Mouse (Mus musculus): ENCODE results near the gene Rab4b.

The Rab4b gene

GRCm38 (mm10) chr7:27184964-27185363, 6.3 kb upstream of the Rab4b start:
- DNase-seq (ENCODE audit: low read depth, low spot score) = peak; percentile 56

- DNase-seq (ENCODE audit: low read depth, low spot score) = no peak
Measured at GRCm38 (mm10) chr7:27182498-27182897, 3.8 kb upstream of the Rab4b start.

- no peak for DNase-seq (ENCODE audit: low read depth, low spot score)
Measured at GRCm38 (mm10) chr7:27180837-27181695, 2.4 kb upstream of the Rab4b start, which contains the start of the genes Gm21983 and Mia. Gene Gm21983 (minus strand): TSS chr7:27181086. Gene Mia (minus strand): TSS chr7:27181157.

GRCm38 (mm10) chr7:27180036-27180435, 1.3 kb upstream of the Rab4b start:
- DNase-seq (ENCODE audit: low read depth, low spot score) = no peak

DNA sequence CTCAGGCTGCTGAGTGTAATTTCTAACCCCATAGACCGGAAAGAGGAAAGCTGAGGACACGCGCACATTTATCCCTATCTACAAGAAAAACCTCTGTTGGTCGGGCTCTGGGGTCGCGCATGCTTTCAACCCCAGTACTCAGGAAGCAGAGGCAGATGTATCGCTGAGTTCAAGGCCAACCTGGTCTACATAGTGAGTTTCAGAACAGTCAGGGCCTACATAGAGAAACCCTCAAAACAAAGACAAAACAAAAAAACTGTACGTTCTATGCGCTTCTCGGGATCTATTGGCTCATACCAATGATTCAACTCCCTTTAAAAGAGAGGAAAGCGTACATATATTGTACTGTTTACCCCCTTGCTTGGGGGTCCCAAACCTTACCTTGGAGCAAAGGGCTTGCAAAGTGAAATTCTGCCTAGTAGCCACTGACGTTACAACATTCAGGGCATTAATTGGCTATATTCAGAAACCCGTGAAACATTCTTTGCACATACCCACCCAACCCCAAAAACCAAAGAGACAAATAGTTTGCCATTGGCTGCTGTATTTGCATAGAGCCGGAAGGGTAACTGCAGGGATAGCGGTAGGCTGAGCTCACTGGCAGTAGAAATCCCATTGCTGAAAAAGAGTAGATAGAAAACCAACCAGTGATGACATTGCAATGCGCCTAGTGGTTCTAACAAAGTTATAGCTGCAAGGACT, 672 bp upstream of the Rab4b start:
- DNase-seq (ENCODE audit: low read depth, low spot score) = no peak

DNA sequence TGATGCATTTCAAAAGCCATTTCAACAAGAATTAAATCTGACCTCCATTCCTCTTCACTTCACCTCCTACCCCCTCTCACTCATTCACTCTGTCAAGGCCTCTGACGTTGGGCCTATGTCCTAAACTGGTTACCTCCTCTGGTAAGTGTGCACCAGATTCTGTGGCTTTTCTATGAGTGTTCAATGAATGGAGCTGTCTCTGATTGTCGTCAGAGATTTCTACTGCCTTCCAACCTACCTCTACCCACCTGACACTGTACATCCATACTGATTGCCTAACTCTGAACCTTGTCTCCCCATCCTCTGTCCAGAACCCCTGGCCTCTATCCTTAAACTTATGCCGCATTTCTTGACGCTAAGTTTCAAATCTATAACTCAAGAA, 763 bp downstream of the Rab4b start:
- DNase-seq (ENCODE audit: low read depth, low spot score) = no peak

- no peak for DNase-seq (ENCODE audit: low read depth, low spot score)
Measured at GRCm38 (mm10) chr7:27174896-27175295, 3.8 kb downstream of the Rab4b start.

- no peak for DNase-seq (ENCODE audit: low read depth, low spot score)
Measured at GRCm38 (mm10) chr7:27174496-27174895, 4.2 kb downstream of the Rab4b start.

DNA sequence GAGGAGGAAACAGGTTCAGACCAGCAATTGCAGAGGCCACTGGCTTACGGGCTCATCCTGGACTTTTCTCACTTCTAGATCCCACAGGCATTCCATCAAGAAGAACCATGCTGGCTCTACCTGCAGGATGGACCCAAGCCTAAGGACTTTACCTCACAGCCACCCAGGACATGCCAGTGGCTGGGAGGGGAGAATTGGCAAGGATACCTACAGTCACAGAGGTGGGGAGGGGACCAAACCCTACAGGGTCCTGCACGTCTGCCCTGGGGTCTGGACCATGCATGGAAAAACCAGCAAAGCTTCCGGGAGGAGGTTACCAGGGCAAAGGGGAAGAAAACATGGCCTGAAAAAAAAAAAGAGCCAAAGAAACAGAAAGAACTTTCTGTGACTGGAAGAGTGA, 7.7 kb downstream of the Rab4b start:
- no peak for DNase-seq (ENCODE audit: low read depth, low spot score)

- DNase-seq (ENCODE audit: low read depth, low spot score) = no peak
Measured at GRCm38 (mm10) chr7:27168371-27168770, 10.3 kb downstream of the Rab4b start.

- DNase-seq (ENCODE audit: low read depth, low spot score) = no peak
Measured at GRCm38 (mm10) chr7:27167475-27168094, 11.1 kb downstream of the Rab4b start.

GRCm38 (mm10) chr7:27166614-27167474, 11.9 kb downstream of the Rab4b start, which contains the start of gene Egln2:
Gene Egln2 (minus strand): TSS chr7:27166802.
- DNase-seq (ENCODE audit: low read depth, low spot score) = peak; percentile 78

- no peak for DNase-seq (ENCODE audit: low read depth, low spot score)
Measured at GRCm38 (mm10) chr7:27166229-27166613, 12.5 kb downstream of the Rab4b start.

- DNase-seq (ENCODE audit: low read depth, low spot score) = no peak
Measured at GRCm38 (mm10) chr7:27165696-27166095, 13.0 kb downstream of the Rab4b start.

- DNase-seq (ENCODE audit: low read depth, low spot score) = no peak
Measured at GRCm38 (mm10) chr7:27165007-27165655, 13.6 kb downstream of the Rab4b start.

DNA sequence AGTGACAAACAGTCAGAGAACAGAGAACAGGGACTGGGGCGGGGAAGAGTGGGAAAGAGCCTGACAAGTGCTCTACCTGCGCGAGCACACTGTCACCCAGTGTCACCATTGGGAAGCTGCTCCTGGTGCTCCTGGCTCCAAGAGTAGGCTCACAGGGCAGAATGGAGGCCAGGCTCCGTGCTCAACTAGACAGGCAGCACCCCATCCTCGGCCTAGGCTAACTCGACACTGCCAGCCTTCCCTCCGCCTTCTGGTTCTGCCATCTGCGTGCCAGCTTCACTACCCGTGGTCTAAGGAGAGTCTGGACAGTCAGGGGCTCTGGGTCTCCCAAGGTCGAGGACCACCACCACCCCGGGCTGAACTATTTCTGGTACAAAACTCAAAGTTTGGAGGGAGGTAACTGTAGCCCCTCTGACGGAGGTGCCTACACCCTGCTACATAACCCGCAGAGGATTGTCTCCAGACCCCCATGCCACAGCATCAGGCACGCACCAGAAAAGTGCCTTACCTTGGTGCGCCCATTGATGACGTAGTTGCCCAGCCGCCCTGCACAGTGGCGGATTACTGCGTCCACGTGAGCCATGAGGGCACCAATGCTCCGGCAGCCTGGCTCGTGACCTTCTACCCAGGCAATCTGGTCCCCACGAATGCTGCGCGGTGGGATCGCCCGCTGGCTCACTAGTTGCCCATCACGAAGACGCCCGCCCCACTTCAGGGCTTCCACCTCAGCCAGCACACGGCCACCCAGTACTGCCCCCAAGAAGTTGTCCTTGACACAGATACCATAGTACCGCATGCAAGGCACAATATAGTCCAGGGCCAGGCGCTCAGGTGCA, 14.4 kb downstream of the Rab4b start:
- DNase-seq (ENCODE audit: low read depth, low spot score) = no peak

- no peak for DNase-seq (ENCODE audit: low read depth, low spot score)
Measured at GRCm38 (mm10) chr7:27163450-27163805, 15.3 kb downstream of the Rab4b start.

DNA sequence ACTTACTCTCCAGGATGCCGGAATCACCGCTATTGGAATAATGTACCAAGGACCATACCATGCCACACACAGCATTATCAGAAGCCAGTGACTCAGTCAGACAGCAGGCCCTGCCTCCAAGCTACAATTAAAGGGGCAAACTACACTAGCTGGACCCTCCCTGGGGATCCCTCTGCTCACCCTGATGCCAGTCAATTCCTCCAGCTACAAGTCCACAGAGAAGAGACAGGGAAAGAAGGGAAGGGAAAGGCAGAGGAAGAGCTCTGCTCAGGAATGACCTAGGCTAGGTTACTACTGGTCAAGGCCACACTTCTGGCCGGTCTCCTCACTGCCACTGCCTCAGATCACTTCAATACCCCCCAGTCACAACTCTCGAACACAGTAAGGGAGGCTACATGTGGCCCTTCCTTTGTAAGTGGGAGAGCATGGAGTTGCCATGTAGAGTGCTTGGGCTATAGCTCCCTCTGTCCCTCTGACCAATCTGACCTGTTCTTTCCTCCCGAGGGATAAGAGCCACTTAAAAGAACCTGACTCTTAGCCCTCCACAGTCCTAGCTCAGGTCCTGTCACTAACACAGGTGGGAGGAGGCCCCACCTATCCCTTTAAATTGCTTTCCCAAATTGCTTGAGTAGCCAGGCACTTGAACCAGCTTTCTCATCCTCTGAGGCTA, 15.8 kb downstream of the Rab4b start:
- DNase-seq (ENCODE audit: low read depth, low spot score) = no peak

DNA sequence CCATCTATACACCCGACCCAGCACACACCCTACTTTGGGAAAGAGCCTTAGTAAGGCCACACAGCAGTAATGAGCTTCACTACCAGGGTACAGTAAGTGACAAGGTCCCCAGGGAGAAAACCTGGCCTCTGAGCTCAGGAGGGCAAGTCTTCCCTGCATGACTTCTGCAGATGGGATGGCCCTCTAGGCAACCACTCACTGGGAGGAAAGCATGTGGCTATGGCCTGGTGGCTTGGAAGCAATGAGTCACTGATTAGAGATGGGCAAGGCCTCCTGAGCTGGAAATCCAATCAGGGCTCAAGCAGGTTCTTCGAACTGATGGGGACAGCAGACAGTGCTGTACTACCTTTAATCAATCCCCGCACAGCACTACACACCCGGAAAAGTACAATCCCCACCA, 17.0 kb downstream of the Rab4b start:
- no peak for DNase-seq (ENCODE audit: low read depth, low spot score)

GRCm38 (mm10) chr7:27160921-27161320, 17.8 kb downstream of the Rab4b start:
- DNase-seq (ENCODE audit: low read depth, low spot score) = no peak
